Mouse (Mus musculus) WW6 (cell line): ENCODE measurements at regions not wholly inside any gene's neighbourhood (a gene's known extent, or its start where the extent isn't known, plus 50 kb on each side); places are given as distances from the start of the nearest gene placed in this dataset.

Source experiments
- DNase-seq: peaks from one replicate; pipeline ENCODE4 v3.0.0-alpha.2; 2013; ENCODE audit warnings: low read depth, low spot score

GRCm38 (mm10) chr2:117543301-117543782 is 200.5 kb upstream of the Rasgrp1 start:
- no peak for DNase-seq

GRCm38 (mm10) chr2:117548273-117548672 is 205.5 kb upstream of the Rasgrp1 start:
- DNase-seq: no peak

GRCm38 (mm10) chr2:117556301-117556700 is 213.5 kb upstream of the Rasgrp1 start:
- no peak for DNase-seq

GRCm38 (mm10) chr2:117570987-117571386 is 228.2 kb upstream of the Rasgrp1 start:
- DNase-seq: no peak

GRCm38 (mm10) chr2:117587381-117587780 is 244.6 kb upstream of the Rasgrp1 start:
- no peak for DNase-seq

- DNase-seq: no peak
Observed at GRCm38 (mm10) chr2:117595028-117595427, 252.2 kb upstream of the Rasgrp1 start.

GRCm38 (mm10) chr2:117597573-117597972 is 254.8 kb upstream of the Rasgrp1 start:
- DNase-seq: no peak

GRCm38 (mm10) chr2:117614772-117615171 is 272.0 kb upstream of the Rasgrp1 start:
- no peak for DNase-seq

GRCm38 (mm10) chr2:117618063-117618462 is 275.3 kb upstream of the Rasgrp1 start:
- DNase-seq: no peak

- peak; percentile 16 for DNase-seq
Observed at GRCm38 (mm10) chr2:117623955-117624354, 281.2 kb upstream of the Rasgrp1 start.

- DNase-seq: no peak
Observed at GRCm38 (mm10) chr2:117634906-117635305, 292.1 kb upstream of the Rasgrp1 start.

GRCm38 (mm10) chr2:117637397-117637796 is 294.6 kb upstream of the Rasgrp1 start:
- no peak for DNase-seq

GRCm38 (mm10) chr2:117652101-117652500 is 309.3 kb upstream of the Rasgrp1 start:
- no peak for DNase-seq

- DNase-seq: no peak
Observed at GRCm38 (mm10) chr2:117652647-117653046, 309.8 kb upstream of the Rasgrp1 start.

GRCm38 (mm10) chr2:117656546-117657175 is 313.9 kb upstream of the Rasgrp1 start:
- DNase-seq: no peak

GRCm38 (mm10) chr2:117660217-117660924 is 317.6 kb upstream of the Rasgrp1 start:
- DNase-seq: no peak

GRCm38 (mm10) chr2:117662653-117663052 is 319.9 kb upstream of the Rasgrp1 start:
- no peak for DNase-seq

- no peak for DNase-seq
Observed at GRCm38 (mm10) chr2:117666528-117666927, 323.7 kb upstream of the Rasgrp1 start.

- DNase-seq: no peak
Observed at GRCm38 (mm10) chr2:117668137-117668536, 325.3 kb upstream of the Rasgrp1 start.

- no peak for DNase-seq
Observed at GRCm38 (mm10) chr2:117674877-117675276, 332.1 kb upstream of the Rasgrp1 start.

GRCm38 (mm10) chr2:117678650-117679049 is 335.8 kb upstream of the Rasgrp1 start:
- DNase-seq: no peak

GRCm38 (mm10) chr2:117685836-117686453 is 343.1 kb upstream of the Rasgrp1 start:
- DNase-seq: no peak

- no peak for DNase-seq
Observed at GRCm38 (mm10) chr2:117693537-117693936, 350.7 kb upstream of the Rasgrp1 start.
